Mouse (Mus musculus): ENCODE measurements around the gene Rack1.
A peak's percentile ranks its signal among the peaks of the same experiment; 100 is the strongest.
"Not testable (repeated sequence)": the region's sequence is repeated elsewhere in the genome, so short reads cannot be mapped to it uniquely, and the experiment has no call there.

The Rack1 gene

GRCm38 (mm10) chr11:48840805-48841204 lies 40.7 kb downstream of the Rack1 start:
- DNase-seq (ENCODE audit: low spot score in 2 of 2): no peak

- no peak for DNase-seq (ENCODE audit: low spot score in 2 of 2)
Measured at GRCm38 (mm10) chr11:48841213-48841612, 41.1 kb downstream of the Rack1 start.

DNA sequence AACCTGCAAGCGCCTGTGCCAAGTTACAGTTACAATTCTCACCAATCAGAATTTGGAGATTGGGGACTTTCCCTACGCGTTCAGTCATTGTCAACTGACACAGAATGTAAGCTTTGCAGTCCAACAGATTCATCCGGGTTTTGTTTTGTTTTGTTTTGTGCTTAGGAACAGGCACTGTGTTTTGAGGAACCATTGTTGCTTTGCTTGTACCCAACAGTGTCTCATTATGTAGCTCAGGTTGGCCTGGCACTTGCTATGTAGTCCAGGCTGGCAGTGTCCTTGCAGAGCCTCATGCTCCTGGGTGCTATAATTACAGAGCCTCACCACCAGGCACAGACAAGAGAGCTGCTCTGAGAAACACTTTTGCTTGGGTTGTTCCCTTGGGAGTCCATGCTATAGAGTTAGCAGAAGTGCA lies 42.3 kb downstream of the Rack1 start:
- DNase-seq (ENCODE audit: low spot score in 2 of 2): no peak

DNA sequence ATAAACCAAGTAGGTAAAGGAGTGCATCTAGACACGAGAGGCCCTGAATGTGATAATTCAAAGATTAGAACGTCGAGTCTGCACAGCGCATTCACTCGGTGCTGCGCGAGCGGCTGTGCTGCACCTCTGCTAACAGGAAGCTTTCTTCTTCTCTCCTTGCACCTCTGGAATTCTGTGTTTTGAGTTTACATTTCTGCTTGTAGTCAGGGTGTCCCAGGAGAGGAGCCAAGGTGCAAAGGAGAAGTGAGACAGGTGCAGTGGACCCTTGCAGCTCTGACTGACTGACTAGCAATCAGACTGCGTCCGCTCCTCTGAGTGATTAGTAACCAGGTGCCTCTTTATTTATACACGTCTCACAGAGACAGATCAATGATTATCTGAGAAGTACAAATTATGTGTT lies 43.1 kb downstream of the Rack1 start:
- DNase-seq (ENCODE audit: low spot score in 2 of 2): no peak

GRCm38 (mm10) chr11:48844309-48844708 lies 44.2 kb downstream of the Rack1 start:
- no peak for DNase-seq (ENCODE audit: low spot score in 2 of 2)

DNA sequence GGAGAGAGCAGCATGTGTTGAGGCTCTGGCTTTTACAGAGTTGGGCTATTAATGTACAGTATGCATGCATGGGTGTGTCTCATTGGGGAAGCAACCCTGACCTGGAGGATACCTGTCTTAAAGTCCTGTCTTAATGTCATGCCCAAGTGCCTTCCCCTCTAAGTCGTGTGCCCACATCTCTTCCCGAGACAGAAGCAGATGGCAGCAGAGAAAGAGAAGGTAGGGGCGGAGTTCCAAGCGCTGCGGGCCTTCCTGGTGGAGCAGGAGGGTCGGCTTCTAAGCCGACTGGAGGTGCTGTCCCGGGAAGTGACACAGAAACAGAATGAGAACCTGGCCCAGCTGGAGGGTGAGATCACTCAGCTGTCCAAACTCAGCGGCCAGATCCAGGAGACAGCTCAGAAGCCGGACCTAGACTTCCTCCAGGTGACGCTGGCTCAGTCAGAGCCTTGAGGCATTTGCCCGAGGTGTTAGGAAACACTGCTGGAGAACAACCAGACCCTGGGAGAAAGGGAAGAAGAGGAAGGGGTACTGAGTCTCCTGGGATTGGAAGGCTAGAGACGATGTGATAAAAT lies 45.2 kb downstream of the Rack1 start:
- DNase-seq (ENCODE audit: low spot score in 2 of 2): no peak

DNA sequence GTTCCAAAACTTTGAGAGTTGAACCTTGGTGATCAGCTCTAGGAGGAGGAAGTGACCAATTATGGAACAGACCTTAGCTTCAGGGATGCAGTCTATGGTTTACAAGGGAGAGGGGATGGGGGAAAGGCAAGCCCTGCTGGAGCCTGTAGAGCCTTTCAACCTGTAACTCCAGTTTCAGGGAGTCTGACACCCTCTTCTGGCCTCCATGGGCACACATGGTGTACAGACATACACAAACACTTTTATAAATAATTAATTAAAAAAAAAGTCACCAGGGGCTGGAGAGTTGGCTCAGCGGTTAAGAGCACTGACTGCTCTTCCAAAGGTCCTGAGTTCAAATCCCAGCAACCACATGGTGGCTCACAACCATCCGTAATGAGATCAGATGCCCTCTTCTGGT lies 46.2 kb downstream of the Rack1 start:
- DNase-seq (ENCODE audit: low spot score in 2 of 2): not testable (repeated sequence)

- DNase-seq (ENCODE audit: low spot score in 2 of 2): no peak
Measured at GRCm38 (mm10) chr11:48846881-48847280, 46.7 kb downstream of the Rack1 start.

- no peak for DNase-seq (ENCODE audit: low spot score in 2 of 2)
Measured at GRCm38 (mm10) chr11:48850240-48850639, 50.1 kb downstream of the Rack1 start.

- DNase-seq (ENCODE audit: low spot score in 2 of 2): no peak
Measured at GRCm38 (mm10) chr11:48851270-48851995, 51.3 kb downstream of the Rack1 start.

GRCm38 (mm10) chr11:48852190-48852589 lies 52.1 kb downstream of the Rack1 start:
- DNase-seq (ENCODE audit: low spot score in 2 of 2): no peak

DNA sequence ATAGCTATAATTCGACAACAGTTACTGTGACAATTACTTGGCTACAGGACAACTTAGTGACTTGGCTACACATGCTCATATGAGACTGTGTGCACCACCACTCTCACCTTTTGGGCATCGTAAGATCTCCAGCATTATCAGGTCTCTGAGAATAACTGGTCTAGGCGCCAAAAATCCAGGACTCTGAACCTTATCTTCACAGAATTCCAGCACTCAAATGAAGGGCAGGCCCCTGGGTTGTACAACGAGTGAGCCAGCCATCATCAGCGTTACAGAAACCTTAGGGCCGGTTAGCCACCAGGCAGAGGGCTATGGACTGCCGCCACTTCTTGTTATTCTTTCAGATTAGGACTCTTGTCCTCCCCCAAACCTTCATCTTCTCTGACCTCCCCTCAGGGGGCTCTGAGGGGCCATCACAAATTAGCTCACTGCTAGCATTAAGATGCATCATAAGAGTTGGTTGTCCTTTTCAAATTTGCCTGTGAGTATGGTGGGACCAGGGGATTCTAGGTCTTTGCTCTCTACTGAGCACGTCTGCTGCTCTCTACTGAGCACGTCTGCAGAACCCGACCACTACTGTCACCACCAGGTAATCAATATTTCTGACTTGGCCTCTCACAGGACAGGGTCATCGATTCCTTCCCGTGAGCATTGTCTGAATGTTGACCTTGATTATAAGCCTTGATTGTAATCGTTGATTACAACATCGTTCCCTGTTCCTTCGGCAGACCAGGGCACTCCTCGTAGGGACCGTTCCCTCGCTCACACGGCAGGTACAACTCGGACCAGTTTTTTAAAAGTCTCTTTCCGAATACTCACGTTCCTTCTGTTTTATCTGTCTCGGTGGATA lies 52.7 kb downstream of the Rack1 start:
- no peak for DNase-seq (ENCODE audit: low spot score in 2 of 2)

DNA sequence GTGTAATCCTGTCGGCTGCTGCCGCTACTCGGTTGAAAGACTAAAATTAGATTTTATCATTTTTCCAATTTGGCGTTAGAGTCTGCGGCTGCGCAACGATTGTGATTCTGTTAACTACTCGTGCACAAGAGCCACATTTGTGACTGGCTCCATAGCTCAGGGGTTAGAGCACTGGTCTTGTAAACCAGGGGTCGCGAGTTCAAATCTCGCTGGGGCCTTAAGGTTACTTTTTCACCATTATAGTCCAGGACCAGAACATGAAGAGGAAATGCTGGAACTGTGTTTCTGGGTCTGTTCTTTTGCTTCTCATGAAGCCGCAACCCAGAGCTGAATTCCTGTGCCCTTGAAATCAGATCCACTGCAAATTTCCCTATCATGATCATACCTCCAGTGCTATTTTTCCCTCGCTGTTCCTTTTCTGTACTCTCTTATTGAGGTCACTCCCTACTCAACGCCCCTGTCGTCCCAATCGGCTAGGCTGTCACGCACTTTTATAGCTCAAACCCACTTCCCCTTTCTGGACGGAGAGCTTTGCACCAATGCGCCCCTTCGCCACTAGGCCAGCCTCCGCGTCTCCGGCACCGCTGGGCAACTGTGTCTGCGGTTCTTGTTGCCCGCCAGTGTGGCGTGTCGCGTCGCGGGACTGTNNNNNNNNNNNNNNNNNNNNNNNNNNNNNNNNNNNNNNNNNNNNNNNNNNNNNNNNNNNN lies 53.5 kb downstream of the Rack1 start:
- DNase-seq (ENCODE audit: low spot score in 2 of 2): peak; percentile 88 to 90
